Mouse (Mus musculus) bone marrow macrophage, adult 2 months (primary cell): ENCODE results near the gene Thap8.

Experiments
- CTCF ChIP-seq: IDR thresholded peaks from 2 replicates; pipeline ENCODE4 v1.5.1; 2012; ENCODE audit warnings: low read depth, mild to moderate bottlenecking, low read length, moderate library complexity
- POLR2A ChIP-seq: IDR thresholded peaks from 2 replicates; pipeline ENCODE4 v1.6.1; 2012; ENCODE audit warnings: mild to moderate bottlenecking, low read depth, low read length, borderline replicate concordance

DNA sequence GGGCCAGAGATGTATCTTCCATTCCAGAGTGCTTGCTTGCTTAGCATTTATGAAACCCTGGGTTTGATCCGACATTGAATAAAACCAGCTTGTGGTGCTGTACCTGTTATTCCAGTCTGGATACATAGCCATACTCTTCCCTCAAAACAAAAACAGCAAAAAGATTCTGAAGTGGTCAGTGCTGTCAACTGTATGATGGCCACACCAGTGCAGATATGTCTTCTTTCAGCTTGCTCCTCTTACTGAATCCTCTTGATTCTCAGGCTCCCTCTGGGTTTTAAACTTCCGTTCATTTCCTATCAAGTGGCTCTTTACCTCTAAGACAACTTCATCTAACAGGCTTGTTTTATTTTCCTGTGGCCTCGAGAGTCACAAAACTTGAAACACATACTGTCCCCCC is 43.9 kb downstream of the Thap8 start, which contains the start of gene Sdhaf1:
- TF ChIP-seq CTCF (no peak), POLR2A (no peak)
